Mouse (Mus musculus) common myeloid progenitor, adult 5-6 weeks (primary cell): ENCODE results near the gene Tlcd1. TPM values are rescaled to one million over a fixed set of nuclear protein-coding genes. Genes with fewer than 3 reads are reported as not detected.
"Not testable (repeated sequence)": the region's sequence is repeated elsewhere in the genome, so short reads cannot be mapped to it uniquely, and the experiment has no call there.

ENCODE experiments used
- ATAC-seq: replicated peaks from 2 replicates; pipeline ENCODE4 v1.8.0; 2016; ENCODE audit warnings: low read depth, mild to moderate bottlenecking, moderate TSS enrichment, inconsistent platforms; ENCODE audit not compliant: poor library complexity, severe bottlenecking
- total RNA-seq: library from RNA; stranded (forward); fragments of 200-1000, 187-1606 nt; gene quantifications from 2 replicates; pipeline ENCODE4 v1.2.3, GENCODE M21; 2017

The Tlcd1 gene
- total RNA-seq, 1 experiment from 2014 or later = 7.9 TPM

- peak; percentile 60; the same call in 1 of the 2 replicates for ATAC-seq
These were observed 625 bp upstream of the Tlcd1 start for GRCm38 (mm10) chr11:78175771-78176401.

GRCm38 (mm10) chr11:78176905-78177331 lies 407 bp downstream of the Tlcd1 start:
- ATAC-seq = no peak

DNA sequence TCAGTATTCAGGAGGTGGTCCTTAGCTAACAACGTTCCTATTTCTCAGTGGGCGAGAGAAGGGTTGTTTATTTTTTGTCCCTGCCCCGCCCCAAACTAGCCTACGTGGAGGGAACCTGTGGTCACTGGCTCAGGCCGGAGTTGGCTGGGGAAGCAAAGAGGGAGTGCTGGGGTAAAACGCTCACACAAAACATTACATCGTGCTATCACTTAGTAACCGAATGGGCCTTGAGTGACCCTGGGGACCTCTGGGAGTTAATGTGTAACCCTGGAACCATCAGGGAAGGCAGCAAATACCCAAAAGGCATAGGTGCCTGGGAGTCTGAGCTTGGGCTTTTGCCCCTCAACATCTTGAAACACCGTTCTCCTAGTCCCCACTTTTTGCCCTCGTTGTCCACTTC lies 926 bp downstream of the Tlcd1 start:
- ATAC-seq = 0 out of 2 replicates have a peak, but pooled peaks have one; percentile 15

DNA sequence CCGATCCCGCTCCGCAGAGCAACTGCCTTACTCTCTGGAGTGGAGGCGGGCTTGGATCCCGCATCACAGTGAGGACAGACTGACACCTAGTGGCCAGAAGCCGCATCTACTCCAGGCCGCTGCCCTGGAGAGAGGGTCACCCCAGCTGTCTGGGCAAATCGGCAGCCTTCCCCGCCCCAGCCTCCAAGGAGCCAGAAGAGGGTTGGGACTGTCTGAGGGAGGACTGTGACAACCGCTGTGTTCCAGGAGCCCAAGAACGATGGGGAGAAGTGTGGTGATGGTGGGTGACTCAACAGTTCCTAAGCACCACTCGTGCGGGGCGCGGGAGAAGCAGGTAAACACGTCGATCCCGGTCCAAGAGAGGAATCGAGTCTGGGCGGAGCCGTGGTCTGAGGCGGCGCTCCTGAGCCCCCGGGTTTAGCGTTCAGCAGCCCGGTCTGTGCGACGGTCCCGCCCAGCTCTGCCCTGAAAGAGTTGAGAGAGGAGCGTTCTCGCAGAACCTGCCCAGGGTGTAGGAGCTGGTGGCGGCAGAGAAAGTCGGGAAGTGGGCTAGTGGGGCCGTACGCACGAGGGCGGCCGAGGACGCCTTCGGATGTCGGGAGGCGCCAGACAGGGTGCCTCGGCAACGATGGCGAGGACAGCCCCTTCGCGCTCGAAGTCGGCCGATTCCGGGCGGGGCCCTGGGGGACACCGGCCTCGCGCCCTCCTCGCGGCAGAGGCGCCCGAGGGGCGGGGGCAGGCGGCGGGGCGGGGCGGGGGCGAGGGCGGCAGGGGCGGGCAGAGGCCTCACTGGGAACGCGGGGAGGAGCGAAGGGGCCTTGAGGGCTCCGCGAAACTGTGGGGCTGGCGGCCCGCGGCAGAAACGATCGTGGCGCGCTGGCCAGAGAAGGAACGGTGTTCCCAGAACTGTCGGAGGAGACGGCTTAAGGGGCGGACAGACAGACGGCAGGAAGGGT lies 1.7 kb downstream of the Tlcd1 start:
- peak; percentile 66 for ATAC-seq

DNA sequence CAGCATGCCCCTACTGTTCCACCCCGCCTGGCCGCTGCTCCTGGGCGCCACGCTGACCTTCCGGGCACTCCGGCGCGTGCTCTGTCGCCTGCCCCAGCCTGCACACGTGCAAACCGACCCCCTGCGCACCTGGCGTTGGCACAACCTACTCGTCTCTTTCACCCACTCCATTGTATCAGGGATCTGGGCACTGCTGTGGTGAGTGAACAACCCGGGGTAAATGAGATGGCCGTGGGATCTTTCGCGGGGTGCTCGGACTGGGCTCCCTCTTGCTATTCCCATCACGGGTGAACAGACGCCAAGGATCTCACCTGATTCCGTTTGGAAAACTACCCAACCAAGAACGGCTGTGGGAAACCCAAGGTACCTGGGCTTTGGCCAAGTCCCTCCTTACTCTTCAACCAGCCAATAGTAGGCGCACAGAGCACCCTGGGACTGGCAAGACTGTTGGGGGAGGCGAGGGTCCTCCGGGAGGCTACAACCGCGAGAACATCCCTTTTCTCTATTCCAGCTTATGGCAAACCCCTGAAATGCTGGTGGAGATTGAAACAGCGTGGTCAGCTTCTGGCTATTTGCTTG lies 2.4 kb downstream of the Tlcd1 start:
- ATAC-seq = no peak

DNA sequence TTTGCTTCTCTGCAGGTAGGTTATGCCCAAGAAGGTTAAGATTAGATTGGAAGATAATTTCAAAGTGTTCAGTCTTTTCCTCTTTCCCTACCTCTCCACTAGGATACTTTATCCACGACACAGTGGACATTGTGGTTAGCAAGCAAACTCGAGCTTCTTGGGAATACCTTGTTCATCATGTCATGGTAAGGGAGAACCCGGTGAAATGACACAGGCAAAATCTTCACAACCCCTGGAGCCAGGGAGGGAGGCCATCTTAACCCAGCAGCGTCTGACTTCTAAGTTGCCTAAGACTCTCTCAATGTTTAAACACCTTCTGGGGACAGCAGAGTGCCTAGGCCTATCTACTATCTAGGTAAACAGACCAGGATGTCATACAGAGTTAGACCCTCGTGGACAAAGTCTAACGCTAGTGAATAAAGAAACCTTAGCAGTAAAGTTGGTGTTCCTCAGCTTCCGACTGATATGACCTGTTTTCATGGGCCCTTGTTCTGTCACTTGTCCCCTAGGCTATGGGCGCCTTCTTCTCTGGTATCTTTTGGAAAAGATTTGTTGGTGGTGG lies 3.0 kb downstream of the Tlcd1 start:
- ATAC-seq = no peak

DNA sequence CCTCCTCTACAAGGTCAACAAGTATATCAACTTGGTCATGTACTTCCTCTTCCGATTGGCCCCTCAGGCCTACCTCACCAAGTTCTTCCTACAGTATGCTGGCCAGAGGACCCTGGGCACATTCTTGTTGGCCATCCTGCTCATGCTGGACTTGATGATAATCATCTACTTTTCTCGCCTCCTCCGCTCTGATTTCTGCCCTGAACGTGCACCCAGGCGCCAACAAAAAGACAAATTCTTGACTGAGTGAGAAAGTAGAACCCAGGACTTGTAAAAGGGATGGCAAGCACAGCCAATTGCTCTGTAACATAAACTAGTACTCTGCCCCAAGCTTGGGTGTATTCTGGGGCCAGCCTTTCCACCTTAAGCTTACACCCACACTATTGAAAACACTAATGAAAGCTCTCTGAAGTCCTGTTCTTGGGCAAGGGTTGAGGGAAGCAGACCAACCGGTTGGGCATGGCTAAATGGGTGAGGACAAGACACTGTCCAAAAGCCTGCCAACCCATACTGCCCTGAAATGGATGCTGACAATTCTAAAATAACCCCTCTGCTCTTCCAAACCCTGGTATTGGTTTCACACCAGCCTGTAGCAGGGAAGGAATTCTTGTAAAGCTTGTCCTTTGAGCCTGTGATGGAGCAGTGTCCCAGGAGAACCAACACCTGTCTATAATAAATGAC lies 3.7 kb downstream of the Tlcd1 start:
- ATAC-seq = no peak

DNA sequence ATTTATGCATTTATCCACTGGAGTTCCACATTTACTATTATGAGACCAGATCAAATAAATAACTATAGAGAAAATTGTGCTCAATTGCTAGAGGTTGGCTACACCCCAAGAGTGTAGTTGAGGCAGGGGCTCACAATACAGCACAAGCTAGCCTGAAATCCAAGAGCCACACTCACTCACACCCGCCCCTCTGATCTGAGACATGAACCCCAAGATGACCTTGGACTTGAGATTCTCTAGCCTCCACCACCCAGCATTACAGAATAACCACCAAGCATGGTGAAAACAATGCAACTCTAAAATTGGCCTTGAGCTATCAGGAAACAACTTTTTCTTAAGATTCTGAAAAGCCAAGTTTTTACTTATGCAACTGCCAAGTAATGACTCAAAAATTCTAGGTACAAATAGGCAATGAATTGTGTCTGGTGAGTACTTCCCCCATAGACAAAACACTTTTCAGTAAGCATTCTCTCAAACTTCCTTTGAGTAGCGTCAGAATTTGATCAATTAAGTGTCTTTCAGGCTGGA lies 5.4 kb downstream of the Tlcd1 start:
- no peak for ATAC-seq

GRCm38 (mm10) chr11:78182450-78182849 lies 5.9 kb downstream of the Tlcd1 start:
- no peak for ATAC-seq

DNA sequence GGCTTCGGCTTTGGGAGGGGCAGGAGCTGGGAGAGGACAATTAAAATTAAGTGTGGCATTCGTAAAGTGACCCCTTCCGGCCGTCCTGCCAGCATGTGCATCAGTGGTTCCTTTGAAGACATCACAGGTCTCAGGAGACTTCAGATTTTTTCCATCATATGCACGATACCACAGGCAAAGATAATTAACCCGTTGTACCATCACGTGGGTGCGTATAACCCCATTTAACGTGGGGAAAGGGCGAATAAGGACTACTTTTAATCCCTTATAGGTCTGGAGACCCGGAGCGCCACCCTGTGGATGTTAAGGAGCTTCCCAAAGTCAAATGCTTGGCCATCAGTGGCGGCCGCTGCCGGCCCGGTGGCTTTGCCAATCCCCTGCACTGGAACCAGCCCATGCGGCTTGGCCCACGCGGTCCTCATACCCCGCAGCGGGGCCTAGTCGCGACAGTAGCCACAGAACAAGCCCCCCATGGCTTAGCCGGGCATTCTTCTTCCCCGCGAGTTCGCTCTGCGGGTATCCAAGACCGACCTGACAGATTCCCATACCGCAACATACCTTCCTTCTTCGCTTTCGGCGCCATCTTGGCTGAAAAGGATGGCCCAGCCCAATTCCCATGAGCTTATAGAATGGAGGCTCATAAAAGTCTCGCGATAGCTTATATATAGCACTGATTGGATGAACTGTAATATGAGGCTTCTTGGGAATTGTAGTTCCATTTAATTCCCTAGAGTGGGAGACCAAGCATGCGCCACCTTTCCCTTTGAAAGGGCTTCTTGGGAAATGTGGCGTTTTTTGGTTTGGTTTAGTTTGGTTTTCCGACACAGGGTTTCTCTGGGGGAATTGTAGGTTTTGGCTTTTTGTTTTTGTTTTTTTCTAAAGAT lies 6.7 kb downstream of the Tlcd1 start, which contains the start of gene Rpl23a:
Gene Rpl23a (minus strand): TSS at position 624 of the 884 bp plus-strand sequence.
- ATAC-seq = peak; percentile 86

DNA sequence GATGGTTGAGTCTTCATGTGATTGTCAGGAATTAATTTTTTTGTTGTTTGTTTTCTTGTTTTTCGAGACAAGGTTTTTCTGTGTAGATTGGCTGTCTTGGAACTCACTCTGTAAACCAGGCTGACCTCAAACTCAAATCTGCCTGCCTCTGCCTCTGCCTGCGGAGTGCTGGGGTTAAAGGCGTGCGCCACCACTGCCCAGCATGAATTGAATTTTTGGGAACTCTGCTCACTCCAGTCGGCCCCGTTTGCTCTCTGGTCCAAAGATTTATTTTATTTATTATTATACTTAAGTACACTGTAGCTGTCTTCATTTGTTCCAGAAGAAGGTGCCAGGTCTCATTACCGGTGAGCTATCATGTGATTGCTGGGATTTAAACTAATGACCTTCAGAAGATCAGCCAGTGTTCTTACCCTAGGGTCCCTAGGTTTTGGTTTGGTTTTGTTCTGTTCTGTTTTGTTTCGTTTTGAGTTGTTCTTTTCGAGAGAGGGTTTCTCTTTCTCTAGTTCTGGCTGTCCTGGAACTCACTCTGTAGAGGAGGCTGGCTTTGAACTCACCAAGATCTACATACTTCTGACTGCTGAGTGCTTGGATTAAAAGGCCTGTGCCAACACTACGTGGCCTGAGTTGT lies 7.5 kb downstream of the Tlcd1 start:
- no peak for ATAC-seq

DNA sequence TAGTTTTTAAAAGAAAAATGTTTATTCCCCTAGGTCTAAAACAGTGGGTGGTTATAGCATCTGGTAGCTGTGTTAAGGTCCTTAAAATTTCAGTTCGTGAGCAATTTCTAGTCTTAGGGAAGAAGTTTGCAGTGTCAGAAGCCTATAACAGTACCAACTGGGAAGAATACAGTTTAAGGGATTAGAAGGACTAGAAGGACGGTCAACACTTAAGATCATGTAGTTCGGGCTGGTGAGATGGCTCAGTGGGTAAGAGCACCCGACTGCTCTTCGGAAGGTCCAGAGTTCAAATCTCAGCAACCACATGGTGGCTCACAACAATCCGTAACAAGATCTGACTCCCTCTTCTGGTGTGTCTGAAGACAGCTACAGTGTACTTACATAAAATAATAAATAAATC lies 8.2 kb downstream of the Tlcd1 start:
- not testable (repeated sequence) for ATAC-seq

DNA sequence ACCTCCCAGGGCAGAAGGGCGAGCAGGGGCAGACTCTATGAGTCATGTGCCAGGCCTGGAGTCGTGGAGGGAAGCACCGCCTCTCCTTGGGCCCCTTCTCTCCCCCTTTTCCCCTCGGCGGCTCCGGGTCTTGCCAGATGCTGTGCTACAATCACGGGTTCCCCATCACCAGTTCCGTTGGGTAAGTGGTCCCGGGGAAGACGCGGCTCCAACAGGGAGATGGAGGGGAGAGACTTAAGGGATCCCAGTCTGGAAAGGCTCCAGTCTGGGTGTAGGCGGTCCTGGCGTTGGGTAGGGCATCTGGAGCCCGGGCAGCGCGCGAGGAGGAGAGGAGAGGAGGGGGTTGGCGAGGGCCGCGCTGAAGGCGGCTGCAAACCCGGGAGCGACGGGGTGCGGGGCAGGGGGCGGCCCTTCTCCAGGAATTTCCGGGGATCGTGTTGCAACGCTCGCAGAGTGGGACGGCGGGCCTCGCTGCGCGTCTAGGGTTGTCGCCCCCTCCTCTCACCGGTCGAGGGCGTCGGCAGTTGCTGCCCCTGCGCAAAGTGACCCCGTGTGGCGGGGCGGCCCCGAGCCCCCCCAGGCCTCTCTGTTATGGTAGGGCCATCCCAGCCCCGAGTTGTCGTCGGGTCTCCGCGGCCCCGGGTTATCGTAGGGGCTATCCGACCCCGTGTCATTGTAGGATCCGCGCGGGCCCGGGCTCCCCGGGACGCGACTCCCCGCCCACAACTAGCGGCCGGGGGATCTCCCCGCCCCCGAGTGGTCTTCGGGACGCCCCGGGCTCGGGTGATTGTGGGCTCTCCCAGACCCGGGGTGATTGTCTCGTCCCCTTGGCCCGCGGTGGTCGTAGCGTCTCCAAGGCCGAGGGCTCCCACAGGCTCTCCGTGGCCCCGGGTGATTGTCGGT lies 12.1 kb downstream of the Tlcd1 start, which contains the start of gene Rab34:
Gene Rab34 (plus strand): TSS at position 100 of the 903 bp plus-strand sequence.
- ATAC-seq = no peak; the same call in 1 of the 2 replicates

- ATAC-seq = 0 out of 2 replicates have a peak, but pooled peaks have one; percentile 30
These were observed 12.9 kb downstream of the Tlcd1 start for GRCm38 (mm10) chr11:78189234-78190040.

GRCm38 (mm10) chr11:78190041-78190440 lies 13.5 kb downstream of the Tlcd1 start:
- no peak for ATAC-seq

GRCm38 (mm10) chr11:78193113-78193512 lies 16.6 kb downstream of the Tlcd1 start, which contains the start of gene Proca1:
Proca1 (plus strand) TSS chr11:78193392.
- ATAC-seq = no peak
